Mouse (Mus musculus): ENCODE results near the gene Jph2.

Jph2 gene

DNA sequence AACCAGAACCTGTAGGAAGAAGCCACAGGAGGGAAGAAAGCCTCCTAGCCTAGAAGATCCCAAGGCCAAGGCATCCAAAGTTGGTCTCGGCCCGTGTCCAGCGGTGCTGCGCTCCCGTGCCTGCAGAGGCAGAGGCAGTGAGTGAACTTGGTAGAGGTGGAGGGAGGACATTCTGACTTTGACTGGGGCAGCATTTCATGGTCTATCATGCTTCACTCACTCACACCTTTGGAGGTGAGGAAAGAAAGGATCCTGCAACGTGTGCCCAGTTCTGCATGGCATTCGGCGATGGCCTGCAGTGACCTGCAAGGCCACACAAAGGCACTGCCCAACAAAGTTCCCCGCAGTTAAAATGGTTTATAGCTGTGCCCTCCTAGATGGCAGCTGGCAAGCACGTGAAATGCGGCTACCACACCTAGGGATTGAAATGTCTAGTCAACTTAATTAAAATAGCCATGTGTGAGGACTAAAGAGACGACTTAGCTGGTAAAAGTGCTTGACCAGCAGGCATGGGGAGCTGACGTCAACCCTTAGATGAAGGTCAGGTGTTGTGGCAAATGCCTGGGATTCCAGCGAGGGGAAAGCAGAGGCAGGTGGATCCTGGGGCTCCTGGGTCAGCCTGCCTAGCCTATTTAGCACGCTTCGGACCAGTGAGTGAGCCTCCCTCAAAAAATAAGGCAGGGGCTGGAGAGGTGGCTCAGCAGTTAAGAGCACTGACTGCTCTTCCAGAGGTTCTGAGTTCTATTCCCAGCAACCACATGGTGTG is 36.8 kb downstream of the Jph2 start:
- DNase-seq (ENCODE audit: low spot score in 2 of 2) = no peak

DNA sequence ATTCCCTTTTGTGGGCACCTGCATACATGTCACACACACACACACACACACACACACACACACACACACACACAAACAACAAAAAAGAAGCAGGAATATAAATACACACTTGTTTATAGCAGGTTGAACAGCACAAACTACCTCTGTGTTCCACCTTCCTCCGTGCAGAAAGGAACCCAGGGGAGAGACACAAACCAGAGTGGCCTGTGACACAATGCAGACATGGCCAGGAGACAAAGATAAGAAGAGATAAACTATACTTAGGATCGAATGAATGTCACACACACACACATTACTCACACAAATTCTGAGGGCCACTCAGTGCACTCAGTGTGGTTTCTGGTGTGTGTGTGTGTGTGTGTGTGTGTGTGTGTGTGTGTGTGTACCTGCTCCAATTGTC is 38.5 kb downstream of the Jph2 start:
- no peak for DNase-seq (ENCODE audit: low spot score in 2 of 2)

DNA sequence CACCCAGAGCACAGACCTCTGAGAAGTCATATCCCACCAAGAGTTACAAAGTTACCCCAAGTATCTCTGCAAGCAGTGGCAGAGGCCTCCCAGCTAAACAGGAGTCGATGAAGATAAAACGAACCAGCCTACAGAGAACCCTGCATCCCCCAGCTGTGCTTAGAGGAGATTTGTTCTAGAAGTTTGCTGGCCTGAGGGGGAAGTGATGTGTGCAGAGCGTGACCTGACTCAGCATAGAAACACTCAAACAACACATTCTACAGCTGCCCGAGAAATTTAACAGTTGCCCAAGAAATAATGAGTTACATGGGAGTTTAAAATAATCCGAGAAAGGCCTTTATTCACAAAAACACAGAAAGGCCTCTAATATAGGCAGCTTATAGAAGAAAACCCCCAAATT is 39.1 kb downstream of the Jph2 start:
- no peak for DNase-seq (ENCODE audit: low spot score in 2 of 2)

DNA sequence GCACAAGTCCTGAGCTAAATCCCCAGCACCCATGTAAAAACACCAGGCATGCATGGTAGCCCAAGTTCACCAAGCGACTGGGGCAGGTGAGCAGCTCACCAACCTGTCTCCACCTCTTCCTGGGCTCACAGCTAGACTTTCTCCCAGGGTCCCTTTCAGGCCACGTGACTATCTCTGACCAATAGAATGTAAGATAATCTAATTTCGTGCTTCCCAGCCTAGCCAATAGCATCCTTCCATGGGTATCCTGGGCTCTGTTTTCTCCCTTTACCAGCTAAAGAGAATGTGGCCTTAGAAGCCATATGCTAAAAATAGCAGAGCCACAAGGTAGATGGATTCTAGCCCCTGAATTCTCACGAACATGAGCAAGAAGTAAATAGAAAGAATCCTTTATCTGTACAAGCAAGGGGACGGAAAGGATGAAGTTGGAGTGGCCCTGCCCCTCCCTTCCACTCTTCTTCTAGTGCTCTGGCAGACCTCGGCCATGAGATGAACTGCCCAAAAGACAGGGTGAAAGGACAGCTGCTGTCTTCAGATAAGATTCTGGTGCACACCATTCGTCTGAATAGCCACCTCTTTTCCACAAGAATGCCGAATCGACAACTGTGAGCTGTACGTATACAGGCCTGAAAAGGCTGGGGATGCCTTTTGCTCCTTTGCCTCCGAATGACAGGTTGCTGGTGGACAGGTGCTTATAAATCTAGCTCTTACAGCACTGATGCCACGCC is 41.5 kb downstream of the Jph2 start:
- DNase-seq (ENCODE audit: low spot score in 2 of 2) = no peak

DNA sequence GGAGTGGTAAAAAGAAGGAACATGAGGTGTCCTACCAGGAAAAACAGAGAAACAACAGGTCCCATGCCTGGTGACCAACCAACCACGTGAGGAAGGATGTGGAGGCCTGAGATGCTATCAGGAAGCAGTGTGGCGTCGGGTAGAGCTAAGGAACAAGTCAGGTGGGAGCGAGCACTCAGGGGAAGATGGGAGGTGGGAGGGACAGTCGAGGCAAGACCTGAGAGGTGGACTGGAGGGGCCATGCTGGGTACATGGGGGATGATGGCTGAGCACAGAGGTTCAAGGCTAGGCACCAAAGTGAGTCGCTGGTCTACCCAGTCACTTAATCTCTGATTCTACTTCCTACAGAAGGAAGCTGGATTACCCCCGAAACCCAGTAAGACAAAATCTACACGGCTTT is 42.1 kb downstream of the Jph2 start:
- no peak for DNase-seq (ENCODE audit: low spot score in 2 of 2)

DNA sequence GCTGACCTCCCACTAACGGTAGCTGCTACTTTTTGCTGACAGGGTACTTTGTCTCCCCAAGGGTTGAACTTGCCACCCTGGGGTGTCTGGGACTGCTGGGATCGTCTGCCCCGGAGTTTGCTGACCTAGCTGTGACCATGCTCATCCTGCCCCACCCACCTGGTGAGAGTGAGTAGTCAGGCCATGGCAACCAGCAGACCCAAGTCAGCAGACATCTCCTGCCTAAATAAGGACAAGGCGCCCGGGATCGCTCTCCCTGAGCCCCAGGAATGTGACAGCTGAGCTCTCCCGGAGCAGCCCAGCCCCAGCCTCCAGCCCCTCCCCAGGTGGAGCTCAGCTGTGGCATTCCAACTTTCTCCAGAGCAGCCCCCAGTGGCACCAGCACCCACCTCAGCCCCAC is 44.1 kb downstream of the Jph2 start:
- peak in 1 of 2 experiments; percentile 21 for DNase-seq (ENCODE audit: low spot score in 2 of 2)

DNA sequence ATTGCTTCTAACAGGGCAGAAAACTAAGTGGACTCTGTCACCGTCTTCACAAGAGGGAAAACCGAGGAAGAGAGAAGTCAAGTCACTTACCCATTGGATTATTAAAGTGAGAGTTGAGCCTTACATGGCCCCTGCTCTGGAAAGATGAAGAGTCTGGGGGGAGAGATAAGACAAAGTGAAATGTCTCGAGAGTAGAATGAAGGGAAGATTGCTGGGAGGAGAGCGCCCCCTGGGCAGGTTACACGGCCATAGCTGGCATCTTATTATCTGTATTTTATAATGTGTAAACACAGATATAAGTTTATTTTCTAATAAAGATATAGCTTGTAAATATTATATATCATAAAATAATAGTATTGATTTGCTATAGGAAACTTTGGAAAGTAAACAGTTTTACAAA is 47.4 kb downstream of the Jph2 start:
- DNase-seq (ENCODE audit: low spot score in 2 of 2) = no peak

DNA sequence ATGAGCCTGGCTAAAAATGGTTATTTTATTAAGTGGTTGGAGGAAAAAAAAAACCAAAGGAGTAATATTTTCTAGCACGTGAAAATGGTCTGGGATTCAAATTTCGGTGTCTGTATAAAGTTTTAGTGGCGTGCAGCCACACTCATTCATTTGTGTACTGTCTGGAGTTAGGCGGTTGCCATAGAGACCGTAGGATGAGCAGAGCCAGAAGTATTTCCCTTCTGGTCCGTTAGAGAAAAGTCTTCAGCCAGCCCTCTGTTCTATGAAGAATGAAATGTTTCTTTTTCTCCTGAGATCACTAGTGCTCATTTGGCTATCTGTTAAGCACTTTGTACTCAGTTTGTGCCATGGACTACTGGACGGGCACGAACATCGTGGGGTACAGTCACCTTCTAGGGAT is 48.4 kb downstream of the Jph2 start:
- no peak for DNase-seq (ENCODE audit: low spot score in 2 of 2)

DNA sequence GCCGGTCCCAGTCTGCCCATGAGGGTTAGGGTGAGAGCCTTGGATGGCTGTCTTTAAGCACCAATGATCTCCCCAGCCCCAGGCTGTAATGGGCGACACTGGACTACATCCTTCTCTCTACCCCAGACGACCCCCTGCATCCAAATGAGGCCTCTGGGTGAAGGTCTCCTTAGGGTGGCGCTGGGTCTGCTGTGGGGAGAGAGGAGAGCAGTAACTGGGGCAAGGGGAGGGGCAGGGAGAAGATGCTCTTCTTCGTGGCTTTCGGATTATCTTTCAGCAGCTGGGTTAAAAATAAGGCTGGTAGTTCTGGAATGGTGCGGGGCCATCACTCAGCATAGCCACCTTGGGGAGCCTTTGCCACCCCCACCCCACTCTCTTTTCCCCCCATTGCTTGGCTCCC is 49.1 kb downstream of the Jph2 start:
- no peak for DNase-seq (ENCODE audit: low spot score in 2 of 2)

DNA sequence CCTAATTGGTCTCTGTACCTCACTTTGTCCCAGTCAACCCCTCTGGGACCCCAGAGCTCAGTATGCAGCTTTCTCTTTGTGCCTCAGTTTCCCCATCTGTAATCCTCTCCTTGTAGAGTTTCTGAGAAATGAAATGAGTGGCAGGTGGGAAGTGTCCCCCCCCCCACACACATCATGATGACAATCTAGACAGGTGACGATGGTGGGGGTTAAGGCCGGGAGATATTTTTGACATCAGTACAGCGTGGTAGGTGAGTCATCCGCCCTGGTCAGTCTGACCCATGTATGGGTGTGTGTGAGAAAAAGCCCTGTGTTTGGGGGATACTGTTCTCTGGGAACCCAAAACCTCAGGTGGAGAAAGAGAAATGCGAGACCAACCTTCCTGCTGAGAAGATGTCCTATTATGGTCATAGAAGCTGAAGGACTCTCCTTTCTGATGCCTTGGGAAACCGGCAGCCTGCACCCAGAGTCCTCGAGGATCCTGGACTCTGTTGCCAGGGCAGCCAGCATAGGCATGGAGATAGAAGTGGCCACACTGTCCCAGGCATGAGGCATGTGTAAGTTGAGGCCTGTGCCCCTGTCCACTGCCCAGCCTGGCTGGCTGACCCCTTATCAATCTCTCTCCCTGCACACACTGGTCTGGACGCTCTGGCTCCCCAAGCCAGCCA is 50.1 kb downstream of the Jph2 start:
- no peak for DNase-seq (ENCODE audit: low spot score in 2 of 2)

DNA sequence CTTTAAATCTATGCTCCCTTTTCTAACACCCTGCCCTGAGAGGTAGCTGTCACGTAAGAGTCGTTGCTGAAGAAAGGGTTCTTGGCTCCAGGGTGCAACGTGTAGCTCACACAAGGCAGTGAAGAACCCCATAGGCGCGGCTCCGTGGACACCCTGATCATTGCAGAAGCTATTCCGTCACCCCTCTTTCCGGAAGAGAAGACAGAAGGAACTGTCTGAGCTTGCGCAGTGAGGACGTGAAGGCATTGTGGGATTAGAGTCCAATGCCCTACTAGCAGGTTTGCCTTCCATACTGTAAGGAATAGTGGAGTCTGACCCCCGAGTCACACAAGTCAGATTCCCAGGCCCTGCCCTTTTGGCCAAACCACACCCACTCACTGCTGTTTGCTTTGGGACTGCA is 51.3 kb downstream of the Jph2 start:
- no peak for DNase-seq (ENCODE audit: low spot score in 2 of 2)

DNA sequence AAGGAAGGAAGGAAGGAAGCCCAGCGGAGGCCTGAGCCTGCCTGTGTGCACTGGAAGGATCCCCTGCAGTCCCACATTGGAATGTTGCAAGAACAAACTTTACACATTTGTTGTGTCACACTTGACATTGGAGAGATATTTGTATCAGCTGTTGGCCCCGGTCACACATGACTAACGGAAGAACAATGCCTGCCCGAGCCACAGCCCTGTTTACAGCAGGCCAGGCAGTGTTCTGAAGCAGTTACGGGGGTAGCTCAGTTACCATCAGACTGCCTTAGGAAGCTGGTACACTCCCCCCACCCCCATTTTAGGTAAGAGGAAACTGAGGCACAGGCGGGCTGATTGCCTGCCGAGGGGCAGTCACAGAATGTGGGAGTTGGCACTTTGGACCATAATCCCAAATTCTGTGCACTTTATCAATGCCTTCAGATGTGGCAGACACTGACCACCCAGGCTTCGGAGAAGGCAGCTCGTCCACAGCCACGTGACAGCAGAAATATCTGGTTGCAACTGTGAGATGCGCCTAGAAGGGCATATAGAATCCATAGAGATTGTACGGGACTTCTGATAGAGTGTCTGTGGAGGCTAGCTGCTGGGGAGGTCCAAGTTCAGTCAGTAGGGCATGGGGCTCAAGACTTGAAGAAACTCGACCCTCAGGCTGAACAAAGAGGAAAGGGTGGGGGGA is 52.7 kb downstream of the Jph2 start:
- peak in 1 of 2 experiments; percentile 55 for DNase-seq (ENCODE audit: low spot score in 2 of 2)

DNA sequence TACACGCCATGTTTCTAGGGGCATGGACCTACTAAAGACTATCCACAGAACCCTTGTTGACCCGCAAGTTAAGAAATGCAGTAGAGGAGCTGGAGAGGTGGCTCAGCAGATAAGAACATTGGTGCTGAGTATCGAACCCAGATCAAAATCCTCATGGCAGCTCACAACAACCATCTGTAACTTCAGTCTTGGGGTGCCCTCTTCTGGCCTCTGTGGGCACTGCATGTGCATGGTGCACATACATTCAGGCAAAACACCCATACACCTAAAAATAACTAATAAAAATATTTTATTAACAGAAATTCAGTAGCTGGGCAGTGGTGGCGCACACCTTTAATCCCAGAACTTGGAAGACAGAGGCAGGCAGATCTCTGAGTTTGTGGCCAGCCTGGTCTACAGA is 54.1 kb downstream of the Jph2 start:
- no peak for DNase-seq (ENCODE audit: low spot score in 2 of 2)

DNA sequence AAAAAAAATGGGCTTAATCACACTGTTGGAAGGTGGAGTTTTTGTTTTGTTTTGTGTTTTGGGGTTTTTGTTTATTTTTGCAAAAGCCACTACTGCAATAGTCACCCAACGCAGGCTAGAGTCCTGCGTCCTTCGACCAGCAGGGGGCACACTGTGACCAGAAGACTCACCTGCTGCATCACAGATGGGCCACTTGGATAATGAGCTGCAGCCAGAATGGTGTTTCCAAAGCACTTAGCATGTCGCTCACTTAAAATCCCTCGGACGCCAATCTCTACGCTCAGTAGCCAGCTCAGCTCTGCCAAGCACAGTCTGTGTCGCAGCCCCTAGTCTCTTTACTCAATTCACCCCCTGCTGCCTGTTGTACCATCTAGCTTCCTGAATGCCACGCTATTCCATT is 57.5 kb downstream of the Jph2 start:
- peak; percentile 33 to 36 for DNase-seq (ENCODE audit: low spot score in 2 of 2)

DNA sequence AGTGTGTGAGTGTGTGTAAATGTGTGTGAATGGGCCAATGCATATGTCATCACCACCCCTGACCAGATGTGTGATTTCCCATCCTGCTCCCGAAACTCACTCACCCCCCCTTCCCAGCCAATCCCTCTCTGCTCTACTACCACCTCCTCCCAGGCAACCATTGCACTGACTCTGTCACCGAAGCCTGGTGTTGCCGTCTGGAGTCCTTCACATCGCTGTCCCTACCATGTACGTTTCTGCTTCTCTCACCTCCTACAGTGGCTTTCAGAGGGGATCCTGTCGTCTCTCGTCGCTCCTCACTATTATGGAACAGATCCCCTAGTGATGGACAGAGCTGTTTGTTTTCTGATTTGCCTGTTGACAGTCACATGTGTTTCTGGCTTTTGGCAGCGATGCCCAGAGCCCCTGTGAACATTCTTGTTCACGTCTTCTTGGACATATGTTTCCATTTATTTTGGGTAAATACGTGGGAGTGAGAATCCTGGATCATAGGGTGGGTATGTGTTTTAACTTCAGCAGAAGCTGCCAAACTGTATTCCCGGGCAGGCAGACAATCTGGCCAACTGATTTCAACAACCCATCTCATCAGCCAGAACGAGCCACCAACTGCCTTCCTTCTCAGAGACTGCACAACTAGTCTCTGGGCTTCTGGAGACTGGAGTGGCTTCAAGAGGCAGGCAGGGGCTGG is 65.3 kb downstream of the Jph2 start:
- DNase-seq (ENCODE audit: low spot score in 2 of 2) = no peak

DNA sequence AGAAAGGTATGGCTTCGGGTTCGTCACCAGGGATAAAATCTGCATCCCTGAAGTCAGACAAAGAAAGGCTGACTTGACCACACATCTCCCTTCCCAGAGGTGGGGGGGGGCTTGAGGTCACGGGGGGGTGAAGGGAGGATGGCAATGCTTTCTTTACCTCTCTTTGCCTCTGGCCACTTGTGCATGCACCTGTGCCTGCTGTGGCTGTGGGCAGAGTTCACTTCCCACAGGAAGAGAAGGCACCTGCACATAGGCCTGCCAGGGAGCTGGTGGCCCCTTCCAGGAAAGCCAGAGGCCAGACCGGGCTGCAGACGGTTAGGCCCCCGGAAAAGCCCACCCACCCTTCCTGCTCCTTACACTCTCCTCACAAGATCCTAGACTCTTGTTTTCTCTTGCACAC is 66.4 kb downstream of the Jph2 start:
- no peak for DNase-seq (ENCODE audit: low spot score in 2 of 2)

DNA sequence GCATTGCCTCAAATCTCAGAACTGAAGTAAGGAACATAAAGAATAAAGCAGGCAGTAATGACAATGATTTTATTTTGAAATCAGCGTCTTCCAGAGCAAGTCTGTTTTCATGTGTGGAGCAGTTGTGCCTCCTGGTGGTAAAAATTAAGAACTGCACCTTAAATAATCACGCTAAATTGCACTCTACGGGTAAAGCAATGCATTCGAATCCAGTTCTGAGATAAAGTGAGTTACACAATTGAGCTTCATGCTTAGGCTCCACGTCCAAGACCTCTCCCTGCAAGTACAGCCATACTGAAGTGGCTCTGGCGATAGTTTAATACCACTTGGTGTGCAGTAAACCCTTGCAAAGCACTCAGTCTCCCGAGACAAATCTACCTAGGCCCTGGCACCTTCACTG is 67.1 kb downstream of the Jph2 start:
- no peak for DNase-seq (ENCODE audit: low spot score in 2 of 2)

DNA sequence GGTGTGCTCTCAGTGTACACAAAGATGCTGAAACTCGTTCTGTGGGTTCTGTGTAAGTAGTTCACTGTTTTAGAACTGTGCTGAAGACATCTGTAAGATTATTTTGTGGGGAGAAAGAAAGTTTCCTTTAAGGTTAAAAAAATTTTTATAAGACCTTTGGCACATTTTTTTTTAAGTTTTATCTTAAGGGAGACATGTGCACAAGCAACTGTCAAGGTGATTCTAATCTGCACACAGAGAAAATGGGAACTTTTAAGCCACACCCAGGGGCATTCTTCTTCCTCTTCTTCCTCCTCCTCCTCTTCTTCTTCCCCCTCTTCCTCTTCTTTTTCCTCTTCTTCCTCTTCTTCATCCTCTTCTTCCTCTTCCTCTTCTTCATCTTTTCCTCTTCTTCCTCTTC is 74.6 kb downstream of the Jph2 start:
- no peak for DNase-seq (ENCODE audit: low spot score in 2 of 2)

DNA sequence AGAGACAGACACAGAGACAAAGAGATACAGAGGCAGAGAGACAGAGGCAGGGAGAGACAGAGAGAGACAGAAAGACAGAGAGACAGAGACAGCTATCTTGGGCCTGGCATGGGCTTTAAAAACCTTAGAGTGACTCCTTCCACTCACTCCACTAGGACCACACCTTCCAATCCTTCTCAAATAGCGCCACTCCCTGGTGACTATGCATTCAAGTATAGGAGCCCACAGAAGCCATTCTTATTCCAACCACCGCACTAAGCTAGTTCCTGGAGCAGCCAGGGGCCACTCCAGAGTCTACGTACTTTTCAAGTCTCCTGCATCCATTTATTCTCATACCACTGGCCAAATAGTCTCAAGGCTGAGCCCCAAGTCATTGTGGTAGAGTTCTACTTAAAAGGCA is 79.0 kb downstream of the Jph2 start:
- DNase-seq (ENCODE audit: low spot score in 2 of 2) = no peak

DNA sequence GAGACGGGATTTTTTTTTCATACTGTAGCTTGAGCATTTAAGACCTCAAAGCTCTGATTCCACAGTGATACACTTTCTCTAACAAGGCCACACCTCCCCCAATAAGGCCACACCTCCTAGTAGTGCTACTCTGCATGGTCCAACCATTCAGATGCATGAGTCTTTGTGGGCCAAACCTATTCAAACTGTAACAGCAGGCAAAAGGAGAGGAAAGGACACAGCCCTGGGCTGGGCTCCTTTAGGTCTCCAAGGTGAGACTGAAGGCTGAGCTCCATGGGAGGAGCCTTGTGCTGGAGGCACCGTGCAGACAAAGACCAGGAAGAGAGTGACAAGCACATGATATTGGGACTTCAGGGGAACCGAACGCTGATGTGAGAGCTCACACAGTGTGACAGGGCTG is 80.5 kb downstream of the Jph2 start:
- DNase-seq (ENCODE audit: low spot score in 2 of 2) = no peak

DNA sequence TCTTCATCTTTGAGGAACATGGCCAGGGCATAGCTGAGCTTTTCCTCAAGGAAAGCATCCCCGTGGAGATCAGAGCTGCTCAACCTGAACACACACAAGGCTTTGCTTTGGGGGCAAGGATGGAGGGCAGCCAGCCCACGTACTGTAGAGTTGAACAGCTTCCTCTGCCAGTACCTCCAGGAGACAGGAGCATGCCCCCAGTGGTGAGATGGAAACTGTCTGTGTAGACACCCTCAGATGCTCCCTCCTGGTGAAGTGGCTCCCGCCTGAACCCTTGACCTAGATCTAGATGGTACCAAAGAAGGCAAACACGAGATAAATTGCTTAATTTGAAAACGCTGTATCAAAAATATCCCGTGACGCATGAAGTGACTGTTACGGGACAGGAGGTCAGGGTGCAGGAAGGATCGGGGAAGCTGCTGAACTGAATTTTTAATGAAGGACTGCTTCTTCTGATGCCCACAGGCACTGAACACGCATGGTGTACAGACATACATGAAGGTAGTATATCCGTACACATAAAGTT is 87.6 kb downstream of the Jph2 start:
- no peak for DNase-seq (ENCODE audit: low spot score in 2 of 2)

DNA sequence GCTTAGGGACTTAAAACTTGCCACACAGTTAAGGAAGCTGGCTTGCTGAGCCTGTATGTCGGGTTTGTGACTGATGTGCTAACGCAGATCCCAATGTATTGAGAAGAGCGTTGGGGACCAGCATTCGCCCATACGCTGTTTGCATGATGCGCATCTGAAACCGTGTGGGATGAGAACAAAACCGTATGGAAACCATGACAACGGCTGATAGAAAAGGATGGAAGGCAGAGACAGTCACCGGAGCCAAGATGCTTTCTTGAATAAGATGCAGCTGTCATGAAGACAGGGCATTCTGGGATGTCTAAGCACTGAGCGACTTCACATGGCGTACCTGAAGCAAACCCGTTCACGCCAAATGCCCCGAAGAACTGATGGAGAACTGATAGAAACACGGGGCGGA is 88.4 kb downstream of the Jph2 start:
- DNase-seq (ENCODE audit: low spot score in 2 of 2) = no peak

Measured in urinary bladder, adult 18-20 months (tissue).